10 mouse cellular contexts compared by ENCODE assay signal in the genomic region with DNA sequence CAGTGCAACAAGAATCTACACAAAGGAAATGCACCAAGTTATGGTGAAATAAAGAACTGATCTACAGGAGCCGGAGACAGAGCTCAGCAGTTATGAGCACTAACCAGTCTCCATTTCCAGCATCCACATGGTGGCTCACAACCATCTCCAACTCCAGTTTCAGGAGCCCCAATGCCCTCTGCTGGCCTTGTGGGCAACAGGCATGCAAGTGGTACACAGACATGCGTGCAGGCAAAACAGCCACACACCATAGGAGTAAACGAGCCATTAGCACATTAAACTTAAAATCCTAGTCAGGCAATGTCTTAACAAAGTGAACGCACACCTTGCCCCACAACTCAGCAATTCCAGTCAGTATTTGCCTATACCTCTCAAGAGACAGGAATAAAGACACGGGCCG. TPM values are rescaled to one million over a fixed set of nuclear protein-coding genes. Genes with fewer than 3 reads are reported as not detected.
DNase-seq lines count a peak whose midpoint lies in the region; ATAC-seq and TF ChIP-seq lines count a peak whose summit lies in the region.
"Had no signal": no experiment of that assay in that cellular context is flagged by ENCODE, and none has a peak within 500 bp of the region (broad histone marks: within the 10 kb centered on the region; RNA-seq: fewer than 3 reads in every experiment).

No protein-coding gene starts in this region.

- no peaks in the 10 kb centered on the region for H3K79me2 ChIP-seq in C2C12 (ENCODE audit: control insufficient read depth, insufficient read depth)

- no peak overlapping the region for H3K4me3 ChIP-seq in kidney, embryonic 14.5 days (ENCODE audit: low read length)
- H3K4me3 ChIP-seq in C2C12 (ENCODE audit: insufficient read depth, poor library complexity, severe bottlenecking): no peak overlapping the region
- H3K4me3 ChIP-seq: embryonic facial prominence, embryonic 15.5 days had no signal

- 83% methylated on average over 6 of the region's 6 CpGs for WGBS in kidney, embryonic 14.5 days

- H3ac ChIP-seq in C2C12 (ENCODE audit: control insufficient read depth, insufficient read length, low read depth): no peak overlapping the region

- no peaks in the 10 kb centered on the region for H3K9me3 ChIP-seq in kidney, embryonic 14.5 days (ENCODE audit: control insufficient read depth, low read length)
- H3K9me3 ChIP-seq: embryonic facial prominence, embryonic 15.5 days had no signal

- no peaks in the 10 kb centered on the region for H3K4me1 ChIP-seq in kidney, embryonic 14.5 days (ENCODE audit: control insufficient read depth, insufficient read depth, low read length)

- no peak for ATAC-seq in kidney, embryonic 14.5 days (ENCODE audit: low FRiP score, low TSS enrichment)
- peak; percentile 59 for ATAC-seq in megakaryocyte progenitor cell, adult 5-6 weeks (replicated peaks; ENCODE audit: poor library complexity)

- H3K27me3 ChIP-seq in kidney, embryonic 14.5 days (ENCODE audit: control insufficient read depth, insufficient read depth, low read length): no peaks in the 10 kb centered on the region
- H3K27me3 ChIP-seq in C2C12 (ENCODE audit: control insufficient read depth, insufficient read depth, insufficient read length): no peaks in the 10 kb centered on the region
- H3K27me3 ChIP-seq: embryonic facial prominence, embryonic 15.5 days had no signal

- H3K9ac ChIP-seq in kidney, embryonic 14.5 days (ENCODE audit: low read depth, low read length): no peak overlapping the region
- H3K9ac ChIP-seq: embryonic facial prominence, embryonic 15.5 days had no signal

- peak; percentile 18 for DNase-seq in kidney, postnatal 10 days
- DNase-seq in NIH3T3 (ENCODE audit: low read depth): peak; percentile 31
- DNase-seq in spleen, postnatal 4 days (ENCODE audit: low spot score in 2 of 2): no peak
- no peak for DNase-seq in ovary, postnatal 36 days (ENCODE audit: low spot score)
- DNase-seq: adrenal gland, adult 8-10 months; right cerebral cortex, postnatal 4 days had no signal

- no peak overlapping the region for H3K27ac ChIP-seq in kidney, embryonic 14.5 days (ENCODE audit: low read depth, low read length)
- H3K27ac ChIP-seq: embryonic facial prominence, embryonic 15.5 days had no signal

- no peaks in the 10 kb centered on the region for H3K36me3 ChIP-seq in kidney, embryonic 14.5 days (ENCODE audit: control insufficient read depth, insufficient read depth, low read length)
- no peaks in the 10 kb centered on the region for H3K36me3 ChIP-seq in C2C12 (ENCODE audit: control insufficient read depth, insufficient read depth)
- H3K36me3 ChIP-seq: embryonic facial prominence, embryonic 15.5 days had no signal

- H3K79me3 ChIP-seq in C2C12 (ENCODE audit: low read depth): no peaks in the 10 kb centered on the region

- peak; percentile 40 for TF ChIP-seq CTCF in C2C12 (IDR thresholded peaks at IDR 0.05; ENCODE audit: control insufficient read depth, insufficient read depth, insufficient read length)

- no peak overlapping the region for H3K4me2 ChIP-seq in kidney, embryonic 14.5 days (replicated peaks; ENCODE audit: low read depth, low read length)
- H3K4me2 ChIP-seq: embryonic facial prominence, embryonic 15.5 days had no signal

TF ChIP-seq in C2C12, 6 proteins besides CTCF, POLR2A, EP300 and RAD21:
- TF ChIP-seq MYOD1 (IDR thresholded peaks at IDR 0.05; ENCODE audit: control insufficient read depth, insufficient read length, low read depth) (no peak), MYOG (IDR thresholded peaks at IDR 0.05; ENCODE audit: control insufficient read depth, extremely low read depth, insufficient read length) (no peak), USF1 (IDR thresholded peaks at IDR 0.05; ENCODE audit: low read depth) (no peak), MAX (IDR thresholded peaks at IDR 0.05) (no peak), CEBPB (IDR thresholded peaks at IDR 0.05; ENCODE audit: low read depth) (no peak), FOSL1 (IDR thresholded peaks at IDR 0.05; ENCODE audit: insufficient read depth, low read length, poor library complexity, severe bottlenecking) (no peak)

RNA-seq across cellular contexts. Expression of a gene that starts 4.1 kb away (rescaled TPM):
- polyA plus RNA-seq in kidney, embryonic 14.5 days (2014; fragmentation: Nextera tagmentation; extraction: Ambion mirVana): 135 and 136 TPM in 2 replicates
- 63.1 TPM for polyA plus RNA-seq in C2C12 (2012; fragmentation: generic; extraction: Trizol)
- 3.4 and 4.0 TPM in 2 replicates for total RNA-seq in megakaryocyte progenitor cell, adult 5-6 weeks (2015)
- total RNA-seq in megakaryocyte progenitor cell, adult 5-6 weeks (2017): 0.71 and 1.8 TPM in 2 replicates

RNA-seq across cellular contexts. Expression of a gene that starts 35.6 kb away (rescaled TPM):
- 431 and 544 TPM in 2 replicates for polyA plus RNA-seq in kidney, embryonic 14.5 days (2014; fragmentation: Nextera tagmentation; extraction: Ambion mirVana)
- polyA plus RNA-seq in C2C12 (2012; fragmentation: generic; extraction: Trizol): 350 TPM
- 378 and 407 TPM in 2 replicates for total RNA-seq in megakaryocyte progenitor cell, adult 5-6 weeks (2015)
- total RNA-seq in megakaryocyte progenitor cell, adult 5-6 weeks (2017): 230 and 257 TPM in 2 replicates

Comparison
In these comparisons a context has a peak if more than half of its experiments do, and no peak if none do; other contexts are left out.
1. DNase-seq: peak in kidney, postnatal 10 days (single experiment) and NIH3T3 (single experiment); none in spleen, postnatal 4 days (0 of 2) and ovary, postnatal 36 days (single experiment).